Mouse (Mus musculus): ENCODE data around the gene Zswim4.

Gene Zswim4

GRCm38 (mm10) chr8:84179946-84180345 is 56.9 kb downstream of the Zswim4 start:
- DNase-seq = no peak

GRCm38 (mm10) chr8:84178592-84178991 is 58.3 kb downstream of the Zswim4 start:
- DNase-seq = no peak

- DNase-seq = no peak
Measured at GRCm38 (mm10) chr8:84177405-84177804, 59.5 kb downstream of the Zswim4 start.

GRCm38 (mm10) chr8:84176560-84176959 is 60.3 kb downstream of the Zswim4 start:
- no peak for DNase-seq

GRCm38 (mm10) chr8:84173861-84174260 is 63.0 kb downstream of the Zswim4 start:
- no peak for DNase-seq

- DNase-seq = no peak
Measured at GRCm38 (mm10) chr8:84170096-84170495, 66.8 kb downstream of the Zswim4 start.

- no peak for DNase-seq
Measured at GRCm38 (mm10) chr8:84167696-84168095, 69.2 kb downstream of the Zswim4 start.

Measured in retina, postnatal 1 day (tissue).